Mouse (Mus musculus) kidney, embryonic 16.5 days (tissue): ENCODE results near the gene Igsf11. TPM values are rescaled to one million over a fixed set of nuclear protein-coding genes. Genes with fewer than 3 reads are reported as not detected.

ENCODE experiments used
- ATAC-seq: fragments of 200-750 bp; cut with Nextera tagmentation; 2 replicates; pipeline ENCODE4 v1.8.0; 2017; ENCODE audit warnings: moderate TSS enrichment; ENCODE audit not compliant: low FRiP score, low TSS enrichment
- H3K27ac ChIP-seq: fragments of 300-500 bp; sonication (generic); 2 replicates; pipeline ENCODE4 v1.5.1; 2014; ENCODE audit warnings: low read length
- H3K27me3 ChIP-seq: fragments of 300-500 bp; sonication (generic); 2 replicates; pipeline ENCODE4 v1.6.1; 2014; ENCODE audit warnings: low read length, control low read depth, mixed read lengths; ENCODE audit not compliant: insufficient read depth
- H3K36me3 ChIP-seq: fragments of 300-500 bp; sonication (generic); 2 replicates; pipeline ENCODE4 v1.6.1; 2014; ENCODE audit warnings: low read length, control low read depth, mixed read lengths; ENCODE audit not compliant: insufficient read depth
- H3K4me1 ChIP-seq: fragments of 300-500 bp; sonication (generic); 2 replicates; pipeline ENCODE4 v1.6.1; 2014; ENCODE audit warnings: low read length, control low read depth, mixed read lengths; ENCODE audit not compliant: insufficient read depth
- H3K4me2 ChIP-seq: fragments of 300-500 bp; sonication (generic); replicated peaks from 2 replicates; pipeline ENCODE4 v1.6.1; 2014; ENCODE audit warnings: low read depth, low read length
- H3K4me3 ChIP-seq: fragments of 300-500 bp; sonication (generic); 2 replicates; pipeline ENCODE4 v1.5.1; 2014; ENCODE audit warnings: mild to moderate bottlenecking, low read length
- H3K9ac ChIP-seq: fragments of 300-500 bp; sonication (generic); replicated peaks from 2 replicates; pipeline ENCODE4 v1.6.1; 2014; ENCODE audit warnings: low read length
- H3K9me3 ChIP-seq: fragments of 300-500 bp; sonication (generic); 2 replicates; pipeline ENCODE4 v1.6.1; 2016; ENCODE audit warnings: low read length, control low read depth
- WGBS: fragments of 180-500 bp; shearing (Covaris S2); extraction: QIAGEN DNeasy Blood & Tissue Kit; methylation state at CpG from one replicate; pipeline ENCODE4 v1.1.7; 2014; 5-methylcytosine and 5-hydroxymethylcytosine counted together
- polyA plus RNA-seq: library from polyadenylated mRNA; unstranded; fragments of >200 nt; fragmentation: Nextera tagmentation; extraction: Ambion mirVana; gene quantifications from 2 replicates; pipeline ENCODE4 v1.2.1, GENCODE M21; 2015

Igsf11 gene
- polyA plus RNA-seq, 1 experiment from 2014 or later = 2.9 TPM

- Histone ChIP-seq H3K36me3 (no peaks in the 10 kb centered on the region), H3K4me2 (no peak overlapping the region), H3K9me3 (no peaks in the 10 kb centered on the region), H3K9ac (no peak overlapping the region), H3K4me1 (no peaks in the 10 kb centered on the region), H3K27me3 (no peaks in the 10 kb centered on the region), H3K27ac (no peak overlapping the region), H3K4me3 (no peak overlapping the region)
- WGBS = 71% methylated on average over 13 of the region's 13 CpGs
- ATAC-seq = no peak
Observed at GRCm38 (mm10) chr16:38924940-38925339, 32.5 kb downstream of the Igsf11 start.

- Histone ChIP-seq H3K9me3 (no peaks in the 10 kb centered on the region), H3K36me3 (no peaks in the 10 kb centered on the region), H3K4me2 (no peak overlapping the region), H3K4me3 (no peak overlapping the region), H3K27me3 (no peaks in the 10 kb centered on the region), H3K27ac (no peak overlapping the region), H3K9ac (no peak overlapping the region), H3K4me1 (no peaks in the 10 kb centered on the region)
- 67% methylated on average over 7 of the region's 7 CpGs for WGBS
- ATAC-seq = no peak
Observed at GRCm38 (mm10) chr16:38928760-38929159, 36.3 kb downstream of the Igsf11 start.

GRCm38 (mm10) chr16:38931519-38931918 is 39.0 kb downstream of the Igsf11 start:
- Histone ChIP-seq H3K4me1 (no peaks in the 10 kb centered on the region), H3K4me3 (no peak overlapping the region), H3K36me3 (no peaks in the 10 kb centered on the region), H3K4me2 (no peak overlapping the region), H3K27ac (no peak overlapping the region), H3K27me3 (no peaks in the 10 kb centered on the region), H3K9me3 (no peaks in the 10 kb centered on the region), H3K9ac (no peak overlapping the region)
- ATAC-seq = no peak
- 69% methylated on average over 6 of the region's 6 CpGs for WGBS

- no peak overlapping the region for H3K4me2 ChIP-seq
- H3K9ac ChIP-seq = no peak overlapping the region
- 90% methylated on average over 3 of the region's 3 CpGs for WGBS
- H3K4me1 ChIP-seq = peaks cover 4% of the 10 kb centered on the region; the same call in 1 of the 2 replicates
- H3K27me3 ChIP-seq = no peaks in the 10 kb centered on the region
- H3K27ac ChIP-seq = no peak overlapping the region
- no peak for ATAC-seq
- 0 out of 2 replicates have a peak, but pooled peaks cover 3% of the 10 kb centered on the region for H3K9me3 ChIP-seq
- no peaks in the 10 kb centered on the region for H3K36me3 ChIP-seq
- no peak overlapping the region for H3K4me3 ChIP-seq
Observed at GRCm38 (mm10) chr16:38940805-38941204, 48.3 kb downstream of the Igsf11 start.

GRCm38 (mm10) chr16:38941275-38941674 is 48.8 kb downstream of the Igsf11 start:
- H3K27ac ChIP-seq = no peak overlapping the region
- no peaks in the 10 kb centered on the region for H3K36me3 ChIP-seq
- H3K4me1 ChIP-seq = peaks cover 4% of the 10 kb centered on the region; the same call in 1 of the 2 replicates
- WGBS = 76% methylated on average over 6 of the region's 6 CpGs
- H3K27me3 ChIP-seq = no peaks in the 10 kb centered on the region
- H3K4me3 ChIP-seq = no peak overlapping the region
- H3K9ac ChIP-seq = no peak overlapping the region
- H3K9me3 ChIP-seq = 0 out of 2 replicates have a peak, but pooled peaks cover 3% of the 10 kb centered on the region
- no peak overlapping the region for H3K4me2 ChIP-seq
- no peak for ATAC-seq

GRCm38 (mm10) chr16:38943706-38944550 is 51.5 kb downstream of the Igsf11 start:
- ATAC-seq = no peak
- Histone ChIP-seq H3K27ac (no peak overlapping the region), H3K4me2 (no peak overlapping the region), H3K36me3 (no peaks in the 10 kb centered on the region), H3K9me3 (no peaks in the 10 kb centered on the region), H3K27me3 (no peaks in the 10 kb centered on the region), H3K4me3 (no peak overlapping the region), H3K9ac (no peak overlapping the region), H3K4me1 (peaks cover 6% of the 10 kb centered on the region; the same call in 1 of the 2 replicates)
- WGBS = 30% methylated on average over 5 of the region's 5 CpGs

- H3K4me1 ChIP-seq = peaks cover 6% of the 10 kb centered on the region; the same call in 1 of the 2 replicates
- H3K27me3 ChIP-seq = no peaks in the 10 kb centered on the region
- H3K4me3 ChIP-seq = no peak overlapping the region
- H3K27ac ChIP-seq = peak overlapping the region; percentile 31; the same call in 1 of the 2 replicates
- H3K36me3 ChIP-seq = no peaks in the 10 kb centered on the region
- no peak overlapping the region for H3K4me2 ChIP-seq
- ATAC-seq = no peak
- H3K9me3 ChIP-seq = no peaks in the 10 kb centered on the region
- WGBS = 81% methylated on average over 7 of the region's 7 CpGs
- H3K9ac ChIP-seq = no peak overlapping the region
Observed at GRCm38 (mm10) chr16:38945111-38945510, 52.6 kb downstream of the Igsf11 start.

- no peak overlapping the region for H3K4me3 ChIP-seq
- peak overlapping the region; percentile 46 for H3K27ac ChIP-seq
- H3K9ac ChIP-seq = no peak overlapping the region
- ATAC-seq = peak; percentile 92
- no peak overlapping the region for H3K4me2 ChIP-seq
- no peaks in the 10 kb centered on the region for H3K27me3 ChIP-seq
- peaks cover 6% of the 10 kb centered on the region; the same call in 1 of the 2 replicates for H3K4me1 ChIP-seq
- 61% methylated on average over 10 of the region's 10 CpGs for WGBS
- H3K9me3 ChIP-seq = no peaks in the 10 kb centered on the region
- no peaks in the 10 kb centered on the region for H3K36me3 ChIP-seq
Observed at GRCm38 (mm10) chr16:38945581-38945981, 53.1 kb downstream of the Igsf11 start.

- H3K4me2 ChIP-seq = no peak overlapping the region
- H3K27me3 ChIP-seq = no peaks in the 10 kb centered on the region
- H3K9me3 ChIP-seq = no peaks in the 10 kb centered on the region
- ATAC-seq = peak; percentile 75
- no peak overlapping the region for H3K4me3 ChIP-seq
- WGBS = 50% methylated on average over 7 of the region's 7 CpGs
- no peaks in the 10 kb centered on the region for H3K36me3 ChIP-seq
- peaks cover 6% of the 10 kb centered on the region; the same call in 1 of the 2 replicates for H3K4me1 ChIP-seq
- no peak overlapping the region for H3K9ac ChIP-seq
- H3K27ac ChIP-seq = peak overlapping the region; percentile 60
Observed at GRCm38 (mm10) chr16:38946453-38946852, 54.0 kb downstream of the Igsf11 start.
